Mouse (Mus musculus) retina, postnatal 7 days (tissue): ENCODE data around the gene Nfkb1.
A peak's percentile ranks its signal among the peaks of the same experiment; 100 is the strongest.

Source experiments
- DNase-seq: peaks from one replicate; pipeline ENCODE4 v3.0.0-alpha.2; 2012; ENCODE audit warnings: low read depth, low spot score

Nfkb1 gene

DNA sequence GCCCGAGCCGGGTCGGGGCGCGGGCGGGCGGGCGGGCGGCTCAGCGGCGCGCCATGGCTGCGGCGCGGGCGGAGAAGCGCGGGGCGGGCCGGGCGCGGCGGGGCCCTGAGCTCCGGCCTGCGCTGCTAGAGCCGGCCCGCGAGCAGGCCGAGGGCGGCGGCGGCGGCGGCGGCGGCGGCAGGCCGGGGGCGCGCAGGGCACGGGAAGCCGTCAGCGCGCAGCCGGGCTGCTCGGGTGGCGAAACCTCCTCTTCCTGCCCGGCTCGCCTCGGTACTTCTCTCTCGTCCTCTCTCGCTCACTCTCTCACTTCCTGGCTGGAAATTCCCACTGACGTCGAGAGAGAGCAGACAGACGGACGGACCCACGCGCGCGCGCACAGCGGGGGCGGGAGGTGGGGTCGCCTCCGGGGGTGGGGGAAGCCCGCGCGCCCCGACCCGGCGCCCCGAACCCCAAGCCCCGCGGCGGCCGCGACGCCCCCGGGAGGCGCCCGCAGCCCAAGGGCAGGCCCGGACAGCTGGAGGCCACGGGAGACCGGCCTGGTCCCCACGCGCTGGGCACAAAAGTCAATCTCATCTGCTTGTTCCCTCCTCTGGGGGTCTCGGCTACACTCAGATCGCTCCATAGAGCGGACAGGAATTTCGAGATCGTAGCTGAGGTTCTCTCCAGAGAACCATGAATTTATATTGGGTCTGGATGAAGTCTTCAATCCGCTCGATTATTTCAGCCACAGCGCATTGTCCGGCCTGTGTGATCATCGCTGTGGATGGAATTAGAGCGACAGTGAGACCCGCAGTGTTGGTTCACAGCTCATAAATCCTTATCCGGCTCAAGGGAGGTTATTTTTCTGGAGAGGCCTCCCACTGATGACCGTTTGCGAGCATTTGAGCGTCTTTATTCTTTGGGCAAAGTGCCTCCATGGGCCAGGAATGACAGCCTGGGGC lies at the start of gene Nfkb1:
Gene Nfkb1 (minus strand): TSS at position 357 of the 941 bp plus-strand sequence.
- DNase-seq, result peak; percentile 59

DNA sequence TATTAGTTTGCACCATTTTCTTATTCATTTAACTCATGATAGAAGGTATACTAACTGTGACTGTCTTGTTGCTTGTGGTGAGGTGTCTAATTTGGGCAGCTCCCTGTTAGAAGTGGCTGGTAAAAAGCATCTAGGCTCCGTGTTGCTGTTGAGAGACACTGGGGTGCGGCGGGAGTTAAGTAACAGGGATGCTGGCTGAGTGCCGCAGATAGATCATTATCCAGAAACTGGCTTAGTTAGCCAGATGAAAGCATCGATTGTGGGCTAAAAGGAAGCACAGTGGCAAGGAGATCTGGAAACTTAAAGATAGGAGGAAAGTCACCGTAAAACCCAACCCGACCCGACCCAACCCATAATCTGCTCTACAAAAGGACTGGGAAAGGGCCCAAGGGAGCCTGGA lies 49.4 kb upstream of the Nfkb1 start:
- DNase-seq, result no peak

DNA sequence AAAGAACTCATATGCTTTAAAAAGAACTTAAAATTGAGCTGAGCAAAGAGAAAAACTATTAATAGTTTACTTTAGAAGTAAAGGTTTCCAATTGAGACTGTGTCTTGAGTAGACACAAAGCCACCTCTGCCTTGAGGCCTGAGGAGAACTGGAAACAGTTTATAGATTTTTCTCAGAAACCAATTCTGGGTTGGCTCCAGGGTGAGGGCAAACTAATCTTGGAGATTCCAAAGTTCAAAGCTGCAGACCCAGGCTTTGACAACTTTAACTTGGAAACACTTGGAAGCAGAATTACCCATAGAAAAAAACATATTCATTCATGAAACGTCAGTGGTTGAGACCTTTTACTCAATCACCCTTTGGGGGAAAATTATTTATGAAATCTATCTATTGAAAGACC lies 43.4 kb upstream of the Nfkb1 start:
- DNase-seq, result no peak

DNA sequence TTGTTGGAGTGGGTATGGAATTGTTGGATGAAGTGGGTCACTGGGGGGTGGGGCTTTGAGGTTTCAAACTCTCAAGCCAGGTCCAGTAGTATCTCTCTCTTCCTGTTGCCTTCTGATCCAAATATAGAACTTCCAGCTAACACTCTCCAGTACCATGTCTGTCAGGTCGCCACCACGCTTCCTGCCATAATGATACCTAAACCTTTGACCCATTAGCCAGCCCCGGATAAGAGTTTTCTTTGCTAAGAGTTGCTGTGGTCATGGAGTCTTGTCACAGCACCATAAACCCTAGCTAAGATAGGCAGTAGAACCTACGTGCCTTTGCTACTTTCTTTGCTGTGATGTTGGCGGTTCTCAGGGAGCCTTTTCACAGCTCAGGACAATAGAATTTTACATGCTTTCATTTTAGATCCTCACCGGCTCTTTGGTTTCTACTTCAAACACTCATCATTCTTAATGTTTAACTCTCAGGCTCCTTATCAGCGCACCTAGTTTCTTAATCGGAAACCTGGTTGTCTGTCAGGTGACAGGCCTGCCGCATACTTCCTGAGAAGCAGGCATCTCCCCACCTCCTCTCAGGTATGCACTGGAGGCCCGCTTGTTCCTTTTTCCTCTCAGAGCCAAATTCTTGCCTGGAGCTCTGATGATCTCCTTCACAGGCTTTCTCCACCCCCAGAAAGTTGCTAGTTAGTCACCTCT lies 41.5 kb upstream of the Nfkb1 start:
- DNase-seq, result no peak

GRCm38 (mm10) chr3:135731292-135732047 lies 40.1 kb upstream of the Nfkb1 start:
- peak; percentile 93 for DNase-seq

DNA sequence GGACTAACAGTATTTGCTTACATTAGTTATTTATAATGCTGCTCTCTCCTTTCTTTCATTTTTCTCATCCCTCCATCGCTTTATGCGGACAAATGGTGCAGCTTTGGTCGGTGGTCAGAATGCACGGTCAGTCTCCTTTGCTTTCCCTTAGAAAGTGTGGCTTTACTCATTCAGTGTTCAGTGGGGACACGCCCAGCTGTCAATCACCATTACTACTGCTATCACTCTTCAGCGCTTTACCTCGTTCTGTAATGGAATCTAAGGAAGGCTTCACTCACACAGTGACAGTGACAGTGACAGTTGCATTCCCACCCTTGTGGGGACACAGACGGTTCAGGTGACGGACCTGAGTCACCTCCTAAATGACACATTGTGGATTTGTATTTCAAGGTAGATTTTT lies 39.4 kb upstream of the Nfkb1 start:
- no peak for DNase-seq

DNA sequence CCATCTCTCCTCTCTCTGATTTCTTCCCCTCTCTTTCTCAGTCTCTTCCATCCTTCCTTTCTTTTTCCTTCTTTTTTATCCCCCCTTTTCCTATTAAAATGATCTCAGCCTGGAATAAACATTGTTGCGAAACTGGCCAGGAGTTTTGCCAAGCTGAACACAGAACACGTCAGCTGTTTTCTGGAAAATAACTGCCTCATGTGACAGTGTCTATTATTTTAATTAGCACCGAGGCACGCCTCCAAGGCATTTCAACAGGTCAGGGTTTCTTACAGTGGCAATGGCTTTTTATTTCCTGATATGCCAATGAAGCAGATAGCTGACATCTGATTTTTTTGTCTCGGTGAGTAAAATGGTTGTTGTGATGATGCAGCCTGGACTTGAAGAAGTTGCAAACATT lies 38.2 kb upstream of the Nfkb1 start:
- no peak for DNase-seq

- DNase-seq, result no peak
Measured at GRCm38 (mm10) chr3:135728900-135729299, 37.6 kb upstream of the Nfkb1 start.

- DNase-seq, result no peak
Measured at GRCm38 (mm10) chr3:135727339-135727738, 36.0 kb upstream of the Nfkb1 start.

DNA sequence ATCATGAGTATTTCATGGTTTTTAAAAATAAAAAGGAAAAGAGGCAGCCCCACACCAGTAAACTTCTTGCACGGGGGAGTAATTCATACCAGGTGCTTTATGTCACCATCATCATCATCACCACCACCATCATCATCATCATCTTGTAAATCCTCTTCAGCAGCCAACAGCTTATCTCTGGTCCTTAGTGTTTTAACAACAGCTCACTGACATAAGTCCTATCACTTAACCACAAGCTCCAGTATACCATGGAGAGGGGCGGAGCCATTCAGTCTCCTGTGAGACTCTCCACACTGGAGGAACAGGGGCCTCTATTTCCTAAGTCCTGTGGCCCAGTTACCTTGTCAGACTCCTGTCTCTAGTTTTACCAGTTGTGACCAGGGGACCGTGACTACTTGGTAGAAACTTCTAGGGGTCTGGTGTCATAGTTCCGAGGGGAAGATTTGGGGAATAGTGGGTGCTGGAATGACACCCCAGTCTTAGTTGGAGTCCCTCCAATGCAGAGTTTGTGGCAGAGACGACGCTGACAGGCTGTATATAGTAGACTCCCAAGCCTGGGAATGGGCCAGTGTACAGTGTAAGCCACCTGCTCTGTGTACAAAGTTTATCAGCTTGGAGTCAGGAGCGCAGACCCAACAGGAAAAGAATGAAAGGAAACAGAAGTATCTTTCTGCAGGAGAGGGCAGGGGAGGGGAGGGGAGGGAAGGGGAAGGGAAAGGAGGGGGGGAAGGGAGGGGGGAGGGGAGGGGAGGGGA lies 35.4 kb upstream of the Nfkb1 start:
- DNase-seq, result no peak

DNA sequence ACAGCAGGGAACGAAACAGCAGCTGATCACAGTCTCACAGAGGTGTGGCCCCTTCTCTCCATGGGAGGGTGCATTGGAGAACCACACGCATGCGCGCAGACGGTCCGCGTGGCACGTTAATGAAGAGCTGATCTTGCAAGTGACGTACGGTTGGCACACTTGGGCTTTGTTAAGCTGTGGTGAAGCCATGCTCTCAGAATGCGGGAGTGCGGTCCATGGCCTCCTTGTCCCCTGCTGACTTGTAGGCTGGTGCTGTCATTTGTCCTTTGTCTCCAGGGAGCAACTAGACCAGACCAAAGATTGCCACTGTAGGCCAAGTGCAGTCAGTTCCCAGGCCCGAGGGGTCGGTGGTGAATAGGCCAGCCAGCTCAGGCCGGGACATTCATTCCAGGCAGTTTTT lies 34.7 kb upstream of the Nfkb1 start:
- DNase-seq, result no peak

GRCm38 (mm10) chr3:135722104-135722503 lies 30.8 kb upstream of the Nfkb1 start:
- DNase-seq, result no peak

- DNase-seq, result no peak
Measured at GRCm38 (mm10) chr3:135719969-135720368, 28.6 kb upstream of the Nfkb1 start.

- no peak for DNase-seq
Measured at GRCm38 (mm10) chr3:135719179-135719532, 27.8 kb upstream of the Nfkb1 start.

- DNase-seq, result no peak
Measured at GRCm38 (mm10) chr3:135718323-135719178, 27.2 kb upstream of the Nfkb1 start.

- DNase-seq, result no peak
Measured at GRCm38 (mm10) chr3:135713016-135713950, 21.9 kb upstream of the Nfkb1 start.

DNA sequence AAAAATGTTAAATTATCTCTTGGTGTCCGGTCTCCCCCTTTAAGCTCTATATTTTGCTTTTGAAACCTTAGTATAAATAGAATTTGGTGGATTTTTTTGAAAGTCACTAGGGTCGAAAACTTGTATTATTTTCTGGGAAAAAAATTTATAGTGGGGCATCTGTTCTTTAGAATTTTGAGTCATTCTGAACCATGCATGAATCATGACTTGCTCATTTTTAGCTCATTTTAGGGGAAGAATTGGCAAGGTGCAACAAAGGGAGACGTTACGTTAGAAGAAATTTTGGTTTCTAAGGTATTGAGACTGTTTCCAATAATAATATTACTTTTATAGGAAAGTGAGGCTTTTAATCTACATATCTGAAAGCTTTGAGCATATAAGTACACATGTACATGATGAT lies 20.3 kb upstream of the Nfkb1 start:
- DNase-seq, result no peak

DNA sequence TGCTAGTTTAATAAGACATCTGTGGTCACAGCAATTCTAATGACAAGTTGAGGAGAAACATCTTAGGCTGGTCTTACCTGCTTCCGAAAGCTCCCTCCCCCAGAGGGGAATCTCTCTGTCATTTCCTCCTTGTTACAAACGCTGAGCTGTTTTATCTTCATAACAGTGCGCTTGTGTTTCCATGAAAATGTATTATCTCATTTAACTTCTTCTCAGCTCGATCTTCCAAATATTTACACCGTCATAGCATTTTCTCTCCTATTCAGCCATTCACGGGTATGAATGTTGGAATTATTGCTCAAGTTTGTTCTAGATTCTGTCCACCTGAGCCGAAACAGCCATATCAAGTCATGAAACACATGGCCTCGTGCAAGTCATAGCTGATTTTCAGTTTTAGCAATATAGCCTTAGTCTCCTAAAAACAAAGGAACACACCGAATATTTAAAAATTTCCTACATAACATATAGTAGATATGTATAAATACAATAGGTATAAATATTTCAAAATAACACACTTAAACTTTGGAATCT lies 19.8 kb upstream of the Nfkb1 start:
- no peak for DNase-seq

DNA sequence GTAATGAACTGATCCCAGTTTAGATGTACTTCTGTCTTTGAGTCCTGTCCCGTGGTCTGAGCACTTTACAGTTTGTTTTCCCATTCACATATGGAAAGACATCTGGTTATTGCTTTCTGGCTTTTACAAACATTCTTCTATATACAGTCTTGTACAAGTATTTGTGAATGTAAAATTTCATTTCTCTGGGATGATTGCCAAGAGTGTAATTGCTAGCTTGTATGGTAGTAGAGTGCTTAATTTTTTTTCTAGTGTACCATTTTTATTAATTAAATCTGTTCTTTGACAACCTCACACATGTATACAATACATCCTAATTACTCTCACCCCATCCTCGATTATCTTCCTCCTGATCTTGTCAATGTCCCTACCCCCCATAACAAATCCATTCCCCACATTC lies 12.0 kb upstream of the Nfkb1 start:
- DNase-seq, result no peak
